Mouse (Mus musculus) hindbrain, embryonic 10.5 days (tissue): ENCODE data around the gene Hdgfl3. TPM values are rescaled to one million over a fixed set of nuclear protein-coding genes. Genes with fewer than 3 reads are reported as not detected.

Experiments used
- DNase-seq: peaks from one replicate; pipeline ENCODE4 v3.0.0-alpha.2; 2017; ENCODE audit warnings: low spot score
- H3K27ac ChIP-seq: fragments of 300-500 bp; sonication (generic); 2 replicates; pipeline ENCODE4 v1.5.1; 2016; ENCODE audit warnings: mild to moderate bottlenecking, moderate library complexity
- H3K27me3 ChIP-seq: fragments of 300-500 bp; sonication (generic); 2 replicates; pipeline ENCODE4 v1.6.1; 2016; ENCODE audit warnings: mild to moderate bottlenecking; ENCODE audit not compliant: poor library complexity, insufficient read depth, severe bottlenecking
- H3K36me3 ChIP-seq: fragments of 300-500 bp; sonication (generic); 2 replicates; pipeline ENCODE4 v1.6.1; 2016; ENCODE audit warnings: mild to moderate bottlenecking, moderate library complexity
- H3K4me1 ChIP-seq: fragments of 300-500 bp; sonication (generic); replicated peaks from 2 replicates; pipeline ENCODE4 v1.6.1; 2016; ENCODE audit warnings: mild to moderate bottlenecking
- H3K4me3 ChIP-seq: fragments of 300-500 bp; sonication (generic); 2 replicates; pipeline ENCODE4 v1.5.1; 2016; ENCODE audit warnings: mild to moderate bottlenecking, moderate library complexity
- H3K9me3 ChIP-seq: fragments of 300-500 bp; sonication (generic); 2 replicates; pipeline ENCODE4 v1.6.1; 2016; ENCODE audit warnings: mild to moderate bottlenecking, moderate library complexity
- WGBS: fragments of 180-500 bp; shearing (Covaris S2); methylation state at CpG from one replicate; pipeline ENCODE4 v1.1.7; 2016; 5-methylcytosine and 5-hydroxymethylcytosine counted together
- polyA plus RNA-seq: library from polyadenylated mRNA; unstranded; fragments of >200 nt; fragmentation: Nextera tagmentation; extraction: Ambion mirVana; gene quantifications from 2 replicates; pipeline ENCODE4 v1.2.1, GENCODE M21; 2016

The Hdgfl3 gene
- polyA plus RNA-seq, 1 experiment from 2014 or later = 23.4 TPM

DNA sequence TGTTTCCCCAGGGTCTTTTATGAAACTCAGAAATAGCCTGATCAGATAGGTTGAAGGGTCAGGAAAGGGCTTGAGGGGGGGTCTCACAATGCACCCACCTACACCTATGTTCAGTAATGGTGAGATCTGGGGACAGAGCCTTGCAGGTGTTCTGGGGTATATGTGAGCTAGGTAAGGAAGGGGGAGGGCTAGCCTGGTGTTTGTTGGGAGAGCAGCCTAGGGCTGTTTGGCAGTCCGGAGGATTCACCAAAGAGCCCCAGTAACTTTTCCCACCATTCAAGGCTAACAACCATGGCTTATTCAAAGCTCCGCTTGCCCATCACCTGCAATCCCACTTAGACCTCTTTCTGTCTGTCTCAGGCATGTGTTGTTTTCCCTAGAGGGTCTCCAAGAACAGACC lies 72.8 kb downstream of the Hdgfl3 start:
- no peaks in the 10 kb centered on the region for H3K9me3 ChIP-seq
- H3K27me3 ChIP-seq = peaks cover 53% of the 10 kb centered on the region
- no peaks in the 10 kb centered on the region for H3K36me3 ChIP-seq
- no peak overlapping the region for H3K4me3 ChIP-seq
- DNase-seq = no peak
- 75% methylated on average over 2 of the region's 2 CpGs for WGBS
- no peak overlapping the region for H3K27ac ChIP-seq
- H3K4me1 ChIP-seq = peaks cover 34% of the 10 kb centered on the region

DNA sequence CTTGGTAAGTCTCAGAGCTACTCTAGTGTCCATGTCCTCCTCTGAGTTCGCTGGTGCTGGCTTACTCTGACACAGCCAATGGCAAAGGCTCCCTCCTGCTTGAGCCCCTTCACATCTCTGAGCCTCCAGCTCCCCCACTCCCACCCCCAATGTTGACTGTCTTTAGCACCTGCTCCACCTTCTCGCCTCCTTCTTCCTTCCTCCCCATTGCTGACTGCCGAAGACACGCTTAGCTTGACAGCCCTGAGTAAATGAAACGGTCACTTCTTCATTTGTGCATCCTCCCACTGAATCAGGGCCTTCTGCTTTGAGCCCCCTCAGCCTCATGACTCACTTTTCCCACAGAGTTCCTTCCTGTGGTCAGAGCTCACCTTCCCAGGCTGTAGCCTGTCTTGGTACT lies 73.3 kb downstream of the Hdgfl3 start:
- peaks cover 57% of the 10 kb centered on the region for H3K27me3 ChIP-seq
- no peak overlapping the region for H3K4me3 ChIP-seq
- H3K27ac ChIP-seq = 0 out of 2 replicates have a peak overlapping the region, but pooled peaks have one; percentile 8
- 81% methylated on average over 5 of the region's 5 CpGs for WGBS
- no peaks in the 10 kb centered on the region for H3K9me3 ChIP-seq
- H3K36me3 ChIP-seq = no peaks in the 10 kb centered on the region
- DNase-seq = no peak
- H3K4me1 ChIP-seq = peaks cover 34% of the 10 kb centered on the region

DNA sequence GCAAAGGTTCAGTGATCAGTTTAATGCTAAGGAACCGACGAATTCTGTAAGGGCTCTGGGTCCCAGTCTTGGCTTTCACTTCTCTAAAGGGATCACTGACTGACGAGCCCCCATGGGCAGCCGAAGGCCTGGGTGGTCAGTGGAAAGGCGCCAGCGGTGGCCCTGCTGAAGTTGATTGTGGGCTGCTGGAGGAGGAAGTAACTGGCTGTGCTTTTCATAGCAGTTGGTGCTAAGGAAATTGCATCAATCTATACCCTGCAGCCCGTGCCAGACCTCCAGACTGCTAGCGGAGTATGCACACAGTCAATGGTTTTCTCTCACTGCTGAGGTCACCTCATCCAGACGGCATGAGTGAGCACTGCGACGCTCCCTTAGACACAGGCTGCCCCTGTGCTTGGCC lies 74.2 kb downstream of the Hdgfl3 start:
- Histone ChIP-seq H3K9me3 (no peaks in the 10 kb centered on the region), H3K27me3 (peaks cover 57% of the 10 kb centered on the region), H3K4me3 (peak overlapping the region; percentile 79), H3K27ac (no peak overlapping the region), H3K36me3 (no peaks in the 10 kb centered on the region), H3K4me1 (peaks cover 34% of the 10 kb centered on the region)
- no peak for DNase-seq
- WGBS = 50% methylated on average over 11 of the region's 11 CpGs

DNA sequence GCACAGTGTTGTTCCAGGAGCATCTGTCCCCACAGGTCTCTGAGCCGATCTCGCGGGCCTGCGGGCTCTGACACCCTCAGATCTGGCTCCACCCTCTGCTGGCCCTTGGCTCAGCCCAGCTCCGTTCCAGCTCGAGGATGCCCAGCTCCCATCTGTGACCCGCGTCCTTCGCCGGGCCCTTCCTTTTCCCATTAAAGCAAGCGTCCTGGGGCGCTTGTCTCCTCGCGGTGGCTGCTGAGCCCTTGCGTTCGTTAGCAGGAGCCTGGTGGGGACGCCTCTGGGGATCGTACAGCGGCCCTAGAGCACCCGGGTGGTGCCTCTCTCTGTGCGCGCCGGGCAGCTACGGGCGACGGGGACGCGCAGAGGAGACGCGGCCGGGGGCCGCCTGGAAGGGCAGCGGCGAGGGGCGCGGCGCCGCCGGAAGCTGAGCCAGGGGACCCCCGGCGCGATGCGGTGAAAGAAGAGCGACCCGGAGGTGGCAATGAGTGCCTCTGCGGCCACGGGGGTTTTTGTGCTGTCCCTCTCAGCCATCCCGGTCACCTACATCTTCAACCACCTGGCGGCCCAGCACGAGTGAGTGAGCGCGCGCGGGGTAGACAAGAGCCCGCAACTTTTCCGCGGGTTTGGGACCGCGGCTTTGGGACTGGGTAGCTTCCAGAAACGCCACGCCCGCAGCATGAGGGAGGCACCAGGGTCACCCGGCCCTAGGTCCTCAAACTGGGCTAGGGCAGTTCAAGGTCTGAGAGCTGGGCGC lies 75.1 kb downstream of the Hdgfl3 start, which contains the start of gene Tm6sf1:
TSS of gene Tm6sf1 (plus strand) at position 34 of the 754 bp plus-strand sequence.
- Histone ChIP-seq H3K36me3 (no peaks in the 10 kb centered on the region), H3K27me3 (peaks cover 57% of the 10 kb centered on the region), H3K4me3 (peak within 1 kb of the TSS; percentile 79), H3K27ac (peak within 1 kb of the TSS; percentile 86), H3K9me3 (no peaks in the 10 kb centered on the region), H3K4me1 (peaks cover 40% of the 10 kb centered on the region)
- under 1% methylated on average over 64 of the region's 64 CpGs for WGBS
- peak; percentile 69 for DNase-seq

DNA sequence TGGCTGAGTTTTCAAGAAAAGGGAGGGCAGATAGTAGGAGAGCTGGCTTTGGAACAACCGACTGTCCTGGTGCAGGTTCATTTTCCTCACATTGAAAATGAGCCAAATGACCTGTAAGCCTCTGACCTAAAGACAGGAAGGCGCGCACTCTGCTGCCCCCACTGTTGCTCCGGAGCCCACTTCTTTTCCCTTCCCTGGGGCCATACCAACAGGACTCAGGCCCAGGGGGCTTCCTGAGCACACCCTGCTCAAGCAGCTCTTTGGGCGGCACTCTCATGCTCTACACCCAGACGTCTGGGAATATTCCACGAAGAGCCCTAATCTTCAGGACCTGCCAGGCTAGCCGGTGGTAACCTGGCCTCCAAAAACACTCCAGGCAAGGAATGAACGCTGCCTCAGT lies 76.0 kb downstream of the Hdgfl3 start:
- Histone ChIP-seq H3K4me1 (peaks cover 38% of the 10 kb centered on the region), H3K9me3 (no peaks in the 10 kb centered on the region), H3K4me3 (peak overlapping the region; percentile 79), H3K27ac (no peak overlapping the region), H3K27me3 (peaks cover 57% of the 10 kb centered on the region), H3K36me3 (no peaks in the 10 kb centered on the region)
- WGBS = 8% methylated on average over 9 of the region's 9 CpGs
- no peak for DNase-seq

DNA sequence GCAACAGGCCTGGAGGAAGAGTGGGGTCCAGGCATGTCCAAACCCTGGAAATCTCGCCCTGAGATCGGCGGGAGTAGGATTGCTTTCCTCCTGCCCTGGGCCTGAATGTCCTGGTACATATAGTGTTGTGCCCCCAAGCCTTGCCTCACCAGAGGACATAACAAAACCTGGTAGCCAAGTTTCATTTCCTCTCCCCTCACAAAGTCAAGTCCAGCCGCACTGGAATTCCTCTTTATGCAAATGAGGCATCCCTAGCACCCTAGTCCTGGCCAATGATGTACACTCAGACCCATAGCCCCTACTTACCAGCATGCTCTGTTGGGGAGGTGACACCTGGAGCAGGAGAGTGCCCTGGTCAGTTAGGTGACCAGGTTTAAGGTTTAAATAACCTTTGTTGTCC lies 78.1 kb downstream of the Hdgfl3 start:
- H3K9me3 ChIP-seq = no peaks in the 10 kb centered on the region
- no peak overlapping the region for H3K4me3 ChIP-seq
- no peak for DNase-seq
- 79% methylated on average over 4 of the region's 4 CpGs for WGBS
- no peak overlapping the region for H3K27ac ChIP-seq
- peaks cover 33% of the 10 kb centered on the region for H3K4me1 ChIP-seq
- H3K27me3 ChIP-seq = peaks cover 50% of the 10 kb centered on the region
- no peaks in the 10 kb centered on the region for H3K36me3 ChIP-seq

DNA sequence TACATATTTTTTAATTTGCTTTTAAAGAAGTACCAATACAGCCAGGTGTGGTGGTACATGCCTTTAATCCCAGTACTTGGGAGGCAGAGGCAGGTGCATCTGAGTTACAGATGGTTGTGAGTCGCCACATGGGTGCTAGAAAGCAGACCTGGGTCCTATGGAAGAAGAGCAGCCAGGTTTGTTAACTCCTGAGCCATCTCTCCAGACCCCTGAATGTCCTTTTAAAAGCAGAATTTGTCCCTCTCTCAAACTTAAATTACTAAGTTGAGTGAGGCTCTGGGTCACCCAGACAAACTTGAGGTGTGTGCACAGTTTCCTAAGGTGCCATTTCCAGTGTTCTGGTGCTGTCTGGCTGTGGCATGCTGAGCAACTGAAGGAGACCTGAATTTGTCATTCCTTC lies 78.6 kb downstream of the Hdgfl3 start, which contains the start of gene Gm10160:
TSS of gene Gm10160 (minus strand) at position 101 of the 400 bp plus-strand sequence.
- 83% methylated on average over 1 of the region's 1 CpGs for WGBS
- Histone ChIP-seq H3K9me3 (no peaks in the 10 kb centered on the region), H3K27ac (no peak within 1 kb of the TSS)

DNA sequence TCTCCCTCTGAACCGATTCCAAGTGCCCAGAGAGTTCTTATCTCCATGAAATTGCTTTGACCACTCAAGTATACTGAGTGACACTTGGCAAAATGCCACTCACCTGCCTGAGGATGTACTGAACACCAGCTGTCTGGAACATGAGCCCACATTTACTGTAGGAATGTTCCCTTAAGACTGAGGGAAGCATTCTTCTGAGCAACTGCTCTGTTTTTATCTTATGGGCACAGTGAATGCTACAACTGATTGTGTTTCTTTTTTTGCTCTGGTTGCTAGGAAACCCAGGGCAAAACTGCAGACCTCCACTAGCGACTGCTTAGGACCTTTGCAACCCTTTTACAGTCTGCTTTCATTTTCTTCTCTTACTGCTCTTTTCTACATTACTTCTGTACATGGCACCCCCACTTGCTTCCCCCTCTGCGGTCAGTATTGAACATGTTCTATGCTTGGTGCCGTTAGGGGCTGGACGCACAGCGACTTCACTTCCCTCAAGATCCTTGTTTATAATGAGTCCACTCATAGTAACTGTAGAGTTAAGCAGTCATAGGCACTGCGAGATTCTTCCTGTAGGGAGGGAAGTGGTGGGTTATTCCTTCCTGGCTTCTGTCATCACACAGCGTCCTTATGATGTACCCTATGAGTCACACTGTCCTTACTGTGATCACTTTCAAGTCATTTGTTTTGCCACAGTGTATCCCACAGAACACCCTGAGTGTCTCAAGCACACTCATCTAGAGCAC lies 79.5 kb downstream of the Hdgfl3 start:
- Histone ChIP-seq H3K27ac (no peak overlapping the region), H3K9me3 (no peaks in the 10 kb centered on the region), H3K36me3 (no peaks in the 10 kb centered on the region), H3K4me1 (peaks cover 26% of the 10 kb centered on the region), H3K4me3 (no peak overlapping the region), H3K27me3 (peaks cover 35% of the 10 kb centered on the region)
- no peak for DNase-seq
- 71% methylated on average over 8 of the region's 8 CpGs for WGBS

More for the DNA sequence above, 78.6 kb downstream of the Hdgfl3 start, which contains the start of gene Gm10160:
- Histone ChIP-seq H3K4me3 (no peak within 1 kb of the TSS), H3K27me3 (peaks cover 45% of the 10 kb centered on the region), H3K4me1 (peaks cover 33% of the 10 kb centered on the region), H3K36me3 (no peaks in the 10 kb centered on the region)
- DNase-seq = no peak

DNA sequence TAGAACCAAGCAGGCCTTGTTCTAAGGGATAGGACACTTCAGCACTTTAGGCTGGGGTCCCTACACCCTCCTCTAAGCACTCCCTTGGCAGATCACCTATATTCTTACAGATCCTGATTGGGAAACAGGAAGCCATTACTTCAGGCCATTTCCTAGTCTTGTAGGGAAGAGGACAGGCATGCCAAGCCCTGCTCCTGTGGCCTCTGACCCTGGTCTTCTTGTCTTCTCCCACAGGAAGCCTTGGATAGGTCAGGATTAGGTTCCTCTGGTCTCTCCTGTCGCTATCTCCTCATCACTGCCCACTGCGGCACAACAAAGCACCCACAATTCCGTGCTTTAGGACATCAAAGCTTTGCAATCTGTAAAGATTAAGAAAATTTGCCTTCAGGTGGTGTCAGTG lies 82.6 kb downstream of the Hdgfl3 start:
- Histone ChIP-seq H3K4me3 (no peak overlapping the region), H3K36me3 (no peaks in the 10 kb centered on the region), H3K9me3 (no peaks in the 10 kb centered on the region), H3K27ac (no peak overlapping the region), H3K27me3 (peaks cover 7% of the 10 kb centered on the region), H3K4me1 (peaks cover 6% of the 10 kb centered on the region; the same call in 1 of the 2 replicates)
- 79% methylated on average over 3 of the region's 3 CpGs for WGBS
- DNase-seq = no peak

DNA sequence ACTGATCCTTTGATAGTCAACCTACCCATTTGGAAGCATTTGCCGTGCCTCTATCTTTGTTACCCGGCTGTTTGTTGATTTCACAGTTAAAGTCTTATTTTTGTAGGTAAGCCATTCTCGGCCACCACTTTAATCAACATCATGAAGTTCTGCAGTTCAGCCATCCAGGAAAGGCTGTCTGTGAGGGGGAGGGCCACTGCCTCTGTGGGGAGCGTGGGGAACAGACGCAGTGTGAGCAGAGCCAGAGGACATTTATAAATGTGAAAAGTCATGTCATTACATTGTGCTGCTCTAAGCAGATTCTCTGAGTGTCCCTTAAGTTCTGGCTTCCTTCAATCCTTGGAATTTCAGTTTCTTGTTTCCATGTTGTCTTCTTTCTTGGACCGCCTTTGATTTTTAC lies 84.1 kb downstream of the Hdgfl3 start:
- no peaks in the 10 kb centered on the region for H3K36me3 ChIP-seq
- H3K4me1 ChIP-seq = peaks cover 6% of the 10 kb centered on the region; the same call in 1 of the 2 replicates
- H3K27ac ChIP-seq = no peak overlapping the region
- DNase-seq = no peak
- H3K27me3 ChIP-seq = no peaks in the 10 kb centered on the region
- no peak overlapping the region for H3K4me3 ChIP-seq
- 87% methylated on average over 6 of the region's 6 CpGs for WGBS
- H3K9me3 ChIP-seq = no peaks in the 10 kb centered on the region

DNA sequence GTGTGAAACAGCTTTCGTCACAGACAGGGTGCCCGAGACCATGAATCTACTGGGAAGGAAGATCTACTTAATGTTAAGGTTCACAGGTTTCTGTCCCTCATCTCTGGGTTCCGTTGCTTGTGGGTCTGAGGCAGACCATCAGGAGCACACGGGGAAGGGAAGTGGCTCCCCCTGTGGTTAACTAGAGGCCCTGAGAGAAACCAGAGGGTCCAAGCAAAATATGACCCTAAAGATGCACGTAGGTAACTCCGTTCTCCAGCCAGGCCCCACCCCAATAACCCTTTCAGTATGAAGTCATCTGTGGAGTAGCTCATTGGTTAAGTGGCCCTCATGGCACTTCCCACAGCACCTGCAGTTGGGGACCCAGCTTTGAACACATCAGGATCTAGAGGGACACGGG lies 84.6 kb downstream of the Hdgfl3 start:
- no peak for DNase-seq
- Histone ChIP-seq H3K9me3 (no peaks in the 10 kb centered on the region), H3K36me3 (no peaks in the 10 kb centered on the region), H3K27ac (no peak overlapping the region), H3K4me3 (no peak overlapping the region), H3K4me1 (peaks cover 2% of the 10 kb centered on the region; the same call in 1 of the 2 replicates), H3K27me3 (no peaks in the 10 kb centered on the region)
- 90% methylated on average over 7 of the region's 7 CpGs for WGBS

DNA sequence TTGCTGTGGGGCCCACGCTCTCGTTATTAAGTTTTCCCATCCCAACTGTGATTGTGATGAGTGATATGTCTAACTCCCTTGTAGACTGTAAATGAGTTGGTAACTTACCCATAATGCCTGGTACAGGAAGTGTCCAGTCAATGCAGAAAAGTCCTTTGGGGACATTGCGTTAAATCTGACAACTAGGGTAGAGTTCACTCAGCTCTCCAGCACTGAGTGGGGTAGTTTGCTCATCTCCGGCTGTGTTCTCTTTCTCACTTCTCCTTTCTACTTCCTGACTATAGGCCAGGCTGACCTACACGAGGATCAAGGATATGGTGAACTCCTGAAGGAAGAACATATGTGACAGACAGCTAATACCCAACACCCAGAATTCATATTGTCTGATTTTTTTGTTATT lies 85.1 kb downstream of the Hdgfl3 start:
- Histone ChIP-seq H3K9me3 (no peaks in the 10 kb centered on the region), H3K4me3 (no peak overlapping the region), H3K4me1 (no peaks in the 10 kb centered on the region), H3K27ac (no peak overlapping the region), H3K27me3 (no peaks in the 10 kb centered on the region), H3K36me3 (no peaks in the 10 kb centered on the region)
- WGBS = 93% methylated on average over 5 of the region's 5 CpGs
- no peak for DNase-seq

DNA sequence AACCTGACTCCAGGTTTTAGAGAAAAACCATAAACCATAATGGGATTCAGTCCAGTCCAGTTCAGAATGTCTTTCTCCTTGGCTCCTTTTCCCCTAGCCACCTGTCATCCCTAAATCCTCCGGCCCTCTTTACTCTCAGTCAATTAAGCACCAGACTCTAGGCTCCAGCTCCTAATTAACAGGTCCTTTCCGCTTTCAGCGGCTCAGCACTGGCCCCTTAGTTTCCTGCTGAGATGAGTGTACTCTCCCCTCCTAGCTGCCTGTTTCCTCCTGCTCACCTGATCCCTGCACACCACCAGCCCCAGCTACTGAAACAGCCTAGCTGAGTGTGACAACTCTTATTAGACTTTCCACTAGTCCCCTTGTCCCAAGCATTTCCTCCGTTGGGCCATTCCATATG lies 86.5 kb downstream of the Hdgfl3 start:
- Histone ChIP-seq H3K4me3 (no peak overlapping the region), H3K27me3 (no peaks in the 10 kb centered on the region), H3K36me3 (no peaks in the 10 kb centered on the region), H3K9me3 (no peaks in the 10 kb centered on the region), H3K27ac (no peak overlapping the region), H3K4me1 (no peaks in the 10 kb centered on the region)
- DNase-seq = no peak
- WGBS = 41% methylated on average over 4 of the region's 4 CpGs
